Mouse (Mus musculus) urinary bladder, adult 18-20 months (tissue): Measurements from ENCODE around the gene Gm21970.
A peak's percentile ranks its signal among the peaks of the same experiment; 100 is the strongest.

Experiments
- DNase-seq, 2 experiments: peaks; one replicate each; pipeline ENCODE4 v3.0.0; 2022; ENCODE audit warnings: low spot score in 2 of 2, mixed read lengths in 2 of 2

Gm21970 gene

DNA sequence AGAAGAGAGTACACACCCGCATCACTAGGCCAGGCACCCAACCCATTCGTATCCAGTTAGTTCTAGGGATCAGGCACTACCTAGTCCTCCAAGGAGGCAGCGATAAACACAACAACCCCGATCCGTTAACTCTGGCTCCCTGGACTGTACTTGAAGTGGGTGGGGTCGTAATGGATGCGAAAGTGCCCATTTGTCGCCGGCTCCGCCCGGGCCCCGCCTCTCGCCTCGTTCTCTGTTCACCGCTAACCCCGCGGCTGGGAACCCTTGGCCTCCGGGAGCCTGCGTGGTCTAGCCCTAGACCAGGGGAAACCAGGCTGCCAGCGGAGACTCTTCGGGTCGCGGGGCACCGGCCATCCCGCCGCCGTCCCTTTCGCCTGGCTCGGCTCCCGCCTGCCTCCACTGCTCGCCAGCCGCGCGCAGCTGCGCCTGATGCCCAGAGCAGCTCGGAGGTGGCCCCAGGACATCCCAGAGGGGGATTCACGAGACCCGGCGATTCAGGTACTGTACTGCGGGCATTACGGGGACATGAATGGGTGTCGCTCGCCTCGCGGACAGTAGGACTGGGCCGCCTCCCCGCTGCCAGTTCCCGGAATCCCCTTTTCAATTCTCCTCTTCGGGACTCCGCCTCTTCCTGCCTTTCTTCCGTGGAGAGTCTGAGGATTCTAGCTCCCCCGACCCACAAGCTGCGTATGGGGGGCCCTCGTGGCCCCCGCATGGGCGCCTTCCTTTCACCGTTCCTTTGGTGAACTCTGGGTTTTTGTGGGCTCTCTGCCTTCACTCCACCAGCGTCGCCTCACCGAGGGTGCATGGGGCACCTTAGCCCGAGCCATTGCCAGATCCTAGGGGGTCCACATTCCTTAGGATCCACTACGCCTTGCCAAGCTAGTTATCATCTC lies 18.7 kb upstream of the Gm21970 start, which contains the start of gene Ifnar2:
Gene Ifnar2, plus strand, starts transcription at position 207 of the 896 bp plus-strand sequence.
- DNase-seq = peak; percentile 67 to 75

DNA sequence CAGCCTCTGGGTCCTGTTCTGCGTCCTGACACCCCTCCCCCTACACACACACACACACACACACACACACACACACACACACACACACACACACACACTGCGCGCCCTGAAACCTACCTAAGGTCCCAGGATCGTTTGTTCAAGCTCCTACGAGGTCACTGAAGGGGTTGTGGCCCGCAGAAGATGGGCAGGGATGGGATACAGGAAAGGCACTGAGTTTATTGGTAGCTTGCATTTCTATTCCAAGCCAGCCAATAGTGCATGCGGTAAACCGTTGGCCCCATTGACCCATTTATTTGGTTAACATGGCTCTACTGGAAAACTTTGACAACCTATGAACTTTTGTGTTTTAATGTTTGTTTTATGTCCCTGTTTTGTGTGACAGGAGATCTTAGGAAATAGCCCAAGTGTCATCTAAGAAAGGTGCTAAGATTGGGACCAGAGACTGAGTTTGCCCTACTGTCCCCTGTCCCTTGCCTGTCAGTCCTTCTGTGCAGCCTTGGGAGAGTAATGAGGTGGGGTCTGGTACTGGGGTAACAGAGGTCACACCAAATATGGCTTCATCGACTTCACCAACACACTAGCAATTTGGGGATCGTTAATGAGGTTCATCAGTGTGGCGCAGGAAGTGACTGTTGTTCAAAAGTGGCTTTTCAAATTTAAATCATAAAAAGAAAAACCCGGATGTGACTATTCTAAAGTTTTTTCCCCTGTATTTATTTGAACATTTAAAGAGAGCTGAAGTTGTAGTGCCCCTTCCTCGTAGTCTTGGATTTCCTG lies 17.9 kb upstream of the Gm21970 start:
- DNase-seq = no peak

DNA sequence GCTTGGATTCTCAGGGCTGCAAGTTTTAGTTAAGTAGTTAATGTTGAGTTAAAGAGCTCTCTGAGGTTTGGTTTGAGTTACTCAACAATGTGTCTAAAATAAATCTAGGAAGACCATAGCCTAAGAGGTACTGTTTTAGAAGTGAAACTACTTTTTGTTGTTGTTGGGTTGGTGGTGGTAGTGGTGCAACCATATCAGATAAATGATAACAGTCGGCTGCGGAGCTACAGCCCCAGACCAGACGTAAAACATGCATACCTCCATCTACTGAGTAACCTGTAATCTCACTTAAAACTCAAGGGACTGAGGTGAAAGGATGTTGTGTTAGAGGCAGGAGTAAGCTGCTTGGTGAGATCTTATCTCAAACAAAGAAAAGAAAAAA lies 17.3 kb upstream of the Gm21970 start:
- no peak for DNase-seq

DNA sequence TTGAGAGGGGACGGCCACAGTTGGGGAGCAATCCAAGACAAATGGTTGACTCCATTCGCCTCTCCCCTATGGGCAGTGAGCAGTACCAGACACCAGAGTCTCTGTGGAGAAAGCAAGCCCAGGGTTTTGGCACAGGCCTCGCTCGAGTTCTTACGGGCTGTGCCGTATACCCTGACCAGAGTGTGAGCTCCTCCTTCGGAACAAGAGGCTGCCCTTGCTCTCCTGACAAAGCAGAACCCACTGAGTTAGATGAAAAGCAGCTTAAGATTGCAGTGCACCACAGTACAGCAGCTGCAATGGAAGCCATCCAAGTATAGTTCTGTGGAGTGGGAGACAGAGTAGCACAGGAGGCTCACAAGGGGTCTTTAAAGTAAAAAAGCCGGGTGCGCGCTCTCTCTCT lies 14.8 kb upstream of the Gm21970 start:
- no peak for DNase-seq

DNA sequence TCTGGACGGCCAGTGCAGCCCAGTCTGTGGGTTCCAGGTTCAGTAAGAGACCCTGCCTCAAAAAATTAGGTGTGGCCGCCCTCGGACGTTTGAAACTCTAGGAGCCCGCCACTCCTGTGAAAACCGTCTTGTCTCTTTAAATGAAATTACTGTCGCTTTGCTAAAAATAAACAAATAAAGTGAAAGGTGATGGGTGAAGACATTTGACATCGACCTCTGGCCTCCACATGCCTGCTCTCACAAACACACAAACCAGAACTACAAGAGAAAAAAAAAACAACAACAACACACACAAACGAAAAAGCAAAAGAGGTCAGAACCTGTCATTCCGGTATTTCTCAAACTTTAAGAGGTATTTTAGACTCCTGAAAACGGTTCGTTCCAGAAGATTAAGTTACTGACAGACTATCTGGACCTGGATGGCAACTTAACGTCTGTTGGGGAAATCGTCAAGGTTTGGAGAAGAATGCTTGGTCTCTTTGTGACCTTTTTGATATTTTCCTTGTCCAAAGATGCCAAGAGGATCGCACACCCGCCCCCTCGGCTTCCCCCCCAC lies 13.0 kb upstream of the Gm21970 start:
- no peak for DNase-seq

DNA sequence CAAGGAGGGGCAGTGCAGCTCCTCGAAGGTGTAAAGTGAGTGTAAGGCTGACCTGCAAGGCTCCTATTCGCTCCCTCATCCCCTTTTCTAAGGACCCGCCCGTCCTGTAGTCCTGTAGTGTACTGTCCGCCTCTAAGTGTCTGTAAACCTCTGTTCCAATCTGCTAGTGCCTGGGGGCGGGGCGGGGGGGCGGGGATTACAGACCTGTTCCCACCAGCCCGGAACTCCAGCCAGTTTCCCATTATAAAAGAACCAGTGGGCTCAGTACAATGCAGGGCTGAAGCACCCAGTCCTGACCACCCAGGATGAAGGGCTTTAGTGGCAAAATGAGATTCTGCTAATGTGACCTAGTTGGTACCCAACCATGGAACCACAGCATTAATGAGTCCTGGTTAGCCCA lies 12.5 kb upstream of the Gm21970 start:
- DNase-seq = no peak

DNA sequence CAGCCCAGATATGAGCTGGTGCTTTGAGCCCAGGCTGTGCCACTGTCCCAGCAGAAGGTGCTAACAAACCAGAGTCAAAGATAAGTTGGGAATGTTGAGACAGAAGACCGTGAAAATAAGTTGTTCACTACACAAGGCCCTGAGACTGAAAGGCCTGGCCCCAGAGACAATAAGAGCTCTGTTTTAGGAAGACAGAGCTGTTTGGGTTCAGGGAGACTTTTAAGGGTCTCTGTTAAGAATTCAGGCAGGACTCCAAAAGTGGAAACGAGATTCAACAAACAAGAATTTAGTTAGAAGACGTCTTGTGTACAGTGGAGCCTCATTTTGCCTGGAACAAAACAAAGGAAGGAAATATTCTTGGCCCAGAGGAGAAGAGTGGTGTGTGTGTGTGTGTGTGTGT lies 12.1 kb upstream of the Gm21970 start:
- DNase-seq = no peak

DNA sequence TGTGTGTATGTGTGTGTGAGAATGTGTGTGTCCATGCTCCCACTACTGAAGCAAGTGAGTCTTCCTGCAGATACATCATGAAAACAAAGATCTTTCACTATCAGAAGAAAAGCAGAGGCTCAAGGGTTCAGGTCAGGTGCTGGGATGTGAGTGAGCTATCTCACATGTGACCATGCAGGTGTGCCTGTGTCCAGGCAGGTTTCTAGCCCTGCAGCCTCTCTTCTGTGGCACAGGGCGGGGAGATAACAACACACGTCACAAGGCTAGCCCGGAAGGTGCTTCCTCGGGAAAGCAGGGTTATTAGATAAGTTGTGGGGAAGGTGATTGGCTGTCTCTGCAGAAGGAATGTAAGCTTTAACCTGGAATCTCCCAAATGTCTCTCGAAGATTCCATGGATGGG lies 11.4 kb upstream of the Gm21970 start:
- DNase-seq = no peak

DNA sequence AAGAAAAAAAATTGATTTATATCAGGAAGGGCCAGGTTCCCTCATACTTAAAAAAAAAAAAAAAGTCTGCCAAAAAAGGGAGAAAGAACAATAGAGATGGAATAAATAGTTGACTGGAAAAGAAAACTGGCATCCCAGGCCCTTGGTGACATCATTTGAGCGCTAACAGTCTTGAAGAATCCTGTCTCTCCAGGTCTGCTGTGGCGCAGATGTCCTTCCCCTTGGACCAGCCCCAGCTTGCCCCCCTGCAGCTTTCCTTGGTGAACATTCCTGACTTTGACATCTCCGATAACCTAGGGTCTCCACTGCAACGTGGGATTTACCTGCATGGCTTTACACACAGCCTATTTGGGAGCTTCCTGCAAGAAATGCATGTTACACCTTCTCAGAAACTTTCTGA lies 9.9 kb upstream of the Gm21970 start:
- DNase-seq = no peak

DNA sequence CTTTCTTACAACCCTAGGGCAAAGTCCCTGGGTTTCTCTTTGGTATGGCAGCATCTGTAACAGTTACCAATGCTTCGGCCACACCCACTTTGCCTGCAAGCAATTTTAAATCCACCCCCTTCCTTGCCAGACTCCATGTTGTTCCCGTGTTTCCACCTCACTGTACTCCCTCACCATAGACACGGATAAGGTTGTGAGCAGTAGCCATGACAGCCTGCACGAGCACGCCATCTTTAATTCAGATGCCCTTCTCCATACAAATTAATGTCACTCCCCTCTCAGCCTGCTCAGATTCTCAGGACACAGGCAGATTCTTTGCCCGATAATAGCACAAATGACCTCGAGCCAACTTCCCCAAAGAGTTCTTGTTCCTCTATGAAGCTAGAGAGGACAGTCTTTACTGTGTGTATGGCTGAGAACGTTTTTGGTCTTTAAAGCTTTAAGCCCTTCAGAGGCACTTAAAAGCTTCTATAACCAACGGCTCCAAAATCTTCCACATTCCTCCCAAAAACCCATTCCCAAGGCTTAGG lies 9.2 kb upstream of the Gm21970 start:
- no peak for DNase-seq

DNA sequence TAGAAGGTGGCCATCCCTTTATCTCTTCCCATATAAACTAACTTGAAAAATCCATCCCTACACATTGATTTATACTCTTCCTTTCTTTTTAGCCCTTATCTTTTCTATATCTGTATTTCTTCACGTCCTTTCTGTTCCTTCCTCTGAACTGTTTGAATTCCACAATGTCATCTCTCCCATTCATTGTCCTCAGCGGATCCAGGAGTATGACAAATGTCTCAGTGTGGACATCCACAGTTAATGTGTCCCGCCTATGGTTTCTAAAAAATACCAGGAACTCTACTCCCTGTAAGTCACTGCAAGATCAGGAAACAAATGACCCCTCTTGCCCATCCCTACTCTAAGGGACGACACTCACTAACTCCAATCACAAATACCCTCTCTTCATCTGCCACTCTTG lies 7.3 kb upstream of the Gm21970 start:
- no peak for DNase-seq

DNA sequence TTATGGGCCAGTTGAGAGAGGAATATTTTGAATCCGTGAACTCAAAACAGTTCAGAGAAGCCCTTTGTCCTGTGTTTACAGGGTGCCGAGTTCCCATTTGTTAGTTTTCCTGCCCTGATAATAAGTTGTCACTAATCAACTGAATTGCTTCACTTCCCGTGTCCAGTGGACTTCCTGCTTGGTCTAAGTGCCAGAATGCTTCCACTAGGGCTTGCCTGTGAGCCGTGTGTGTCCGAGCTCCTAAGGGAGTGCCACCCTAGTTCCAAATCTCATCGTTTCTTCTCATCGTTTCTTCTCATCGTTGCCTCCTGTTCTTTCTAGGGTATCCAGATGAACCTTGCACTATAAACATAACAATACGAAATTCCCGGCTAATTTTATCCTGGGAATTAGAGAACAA lies 5.9 kb upstream of the Gm21970 start:
- no peak for DNase-seq

DNA sequence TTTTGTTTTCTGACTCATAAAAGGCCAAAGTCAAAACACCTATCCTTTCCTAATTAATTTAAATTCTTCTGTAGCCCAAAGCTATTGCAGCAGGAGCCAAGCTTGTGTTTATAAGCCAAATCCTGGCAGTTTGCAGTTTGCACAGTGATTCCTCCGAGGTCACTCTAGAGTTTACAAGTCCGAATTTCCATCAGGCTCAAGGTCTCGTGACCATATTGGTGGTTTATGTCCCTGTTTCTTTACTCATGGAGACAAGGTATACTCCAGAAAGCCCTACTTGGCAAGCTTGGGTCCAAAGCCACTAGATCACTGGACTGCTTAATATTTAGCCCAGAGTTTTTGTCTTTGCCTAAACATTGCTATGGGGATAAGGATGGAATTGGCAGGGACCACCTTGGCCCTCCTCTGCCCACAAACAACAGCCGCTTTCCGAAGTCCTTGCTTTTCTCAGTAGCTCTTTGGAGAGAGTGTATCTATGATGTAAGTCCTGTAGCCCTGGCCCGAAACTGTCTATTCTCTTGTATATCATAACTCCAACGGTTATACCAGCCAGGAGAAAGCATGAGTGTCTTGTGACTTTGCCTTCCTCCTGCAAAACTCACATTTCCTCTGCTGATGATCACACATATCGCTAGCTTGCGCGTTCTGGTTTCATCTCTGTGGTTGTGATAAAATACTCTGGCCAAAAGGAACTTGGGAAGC lies 5.0 kb upstream of the Gm21970 start:
- no peak for DNase-seq

DNA sequence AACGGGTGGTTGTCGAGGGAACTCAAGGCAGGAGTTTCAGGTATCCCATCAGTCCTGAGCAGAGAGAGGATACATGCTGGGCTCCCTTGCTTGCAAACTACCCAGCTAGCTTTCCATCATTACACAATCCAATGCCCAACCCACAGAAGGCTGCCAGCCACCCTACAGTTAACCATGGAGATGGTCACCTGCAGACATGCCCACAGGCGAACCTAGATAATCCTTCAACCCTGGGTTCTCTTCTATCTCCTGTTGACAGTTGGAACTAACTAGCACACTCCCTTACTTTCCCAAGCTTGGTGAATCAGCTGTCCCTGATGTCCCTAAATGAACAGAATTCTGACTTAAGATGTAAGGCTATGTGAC lies 4.4 kb upstream of the Gm21970 start:
- DNase-seq = no peak

DNA sequence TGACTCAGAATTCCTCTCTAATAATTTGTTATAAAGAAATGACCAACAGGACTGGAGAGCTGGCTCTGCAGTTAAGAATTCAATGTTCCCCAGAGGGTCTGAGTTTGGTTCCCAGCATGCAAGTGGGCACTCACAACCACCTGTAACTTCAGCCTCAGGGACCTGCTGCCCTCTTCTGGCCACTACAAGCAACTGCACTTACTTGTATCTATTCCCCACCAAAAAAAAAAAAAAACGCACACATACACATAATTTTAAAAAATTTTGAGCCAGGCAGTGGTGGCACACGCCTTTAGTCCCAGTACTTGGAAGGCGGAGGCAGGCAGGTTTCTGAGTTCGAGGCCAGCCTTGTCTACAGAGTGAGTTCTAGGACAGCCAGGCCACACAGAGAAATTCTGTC lies 1.4 kb upstream of the Gm21970 start:
- DNase-seq = no peak

DNA sequence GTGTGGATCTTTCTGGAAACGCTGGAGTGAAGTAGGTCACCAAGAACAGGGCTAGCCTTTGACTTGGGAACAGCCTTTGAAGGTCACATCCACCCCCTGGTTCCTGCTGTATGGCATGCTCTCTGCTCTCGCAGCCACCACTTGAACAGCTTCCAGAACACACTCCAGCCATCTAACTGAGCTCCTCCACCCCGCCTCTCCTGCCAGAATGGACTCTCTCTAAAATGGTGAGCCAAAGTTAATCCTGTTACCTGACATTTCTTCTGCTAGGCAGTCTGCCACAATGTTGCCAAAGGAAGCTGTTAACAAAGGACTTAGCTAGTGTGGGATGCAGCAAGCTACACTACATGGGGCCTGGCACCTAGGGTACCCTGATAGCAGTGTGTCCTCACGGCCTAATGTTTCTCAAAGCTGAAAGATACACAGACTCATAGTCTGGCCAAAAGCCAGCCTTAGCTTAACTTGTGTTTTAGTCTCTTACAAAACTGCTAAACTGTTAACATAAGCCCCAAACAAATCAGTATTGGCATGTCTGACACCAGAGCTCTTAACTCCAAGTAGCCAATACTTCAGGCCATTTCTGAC lies 3.4 kb downstream of the Gm21970 start:
- no peak for DNase-seq

DNA sequence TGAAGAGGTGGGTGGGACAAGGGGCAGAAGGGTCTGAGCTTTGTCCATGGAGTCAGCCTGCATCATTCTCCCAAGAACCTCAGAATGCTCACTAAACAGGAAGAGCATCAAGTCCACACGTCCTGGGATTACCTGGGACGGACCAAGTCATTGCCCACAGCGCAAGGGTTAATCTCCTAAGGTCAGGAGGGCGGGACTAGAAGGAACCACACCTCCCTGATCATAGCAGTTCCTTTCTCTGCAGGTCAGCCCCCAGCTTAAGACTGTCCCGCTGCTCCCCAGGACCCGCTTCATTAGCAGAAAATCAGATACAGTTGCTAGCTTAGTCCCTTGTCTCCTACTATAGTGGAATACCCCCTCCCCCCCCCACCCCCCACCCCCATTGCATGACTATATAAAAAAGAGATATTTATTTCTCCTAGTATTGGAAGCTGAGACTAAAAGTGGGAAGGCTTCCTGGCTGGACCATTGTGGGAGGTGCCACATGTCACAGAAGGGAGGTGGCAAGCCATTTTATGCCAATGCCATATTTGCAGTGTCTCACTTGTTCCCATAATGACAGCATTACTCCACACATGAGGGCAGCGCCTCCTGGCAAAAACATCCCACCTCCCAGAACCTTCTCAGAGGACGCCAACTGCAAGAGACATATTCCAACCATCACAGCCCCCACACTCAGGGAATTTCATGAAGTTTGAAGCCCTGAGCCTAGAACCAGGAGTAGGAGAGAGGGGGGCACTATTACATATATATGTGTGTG lies 4.3 kb downstream of the Gm21970 start:
- no peak for DNase-seq

DNA sequence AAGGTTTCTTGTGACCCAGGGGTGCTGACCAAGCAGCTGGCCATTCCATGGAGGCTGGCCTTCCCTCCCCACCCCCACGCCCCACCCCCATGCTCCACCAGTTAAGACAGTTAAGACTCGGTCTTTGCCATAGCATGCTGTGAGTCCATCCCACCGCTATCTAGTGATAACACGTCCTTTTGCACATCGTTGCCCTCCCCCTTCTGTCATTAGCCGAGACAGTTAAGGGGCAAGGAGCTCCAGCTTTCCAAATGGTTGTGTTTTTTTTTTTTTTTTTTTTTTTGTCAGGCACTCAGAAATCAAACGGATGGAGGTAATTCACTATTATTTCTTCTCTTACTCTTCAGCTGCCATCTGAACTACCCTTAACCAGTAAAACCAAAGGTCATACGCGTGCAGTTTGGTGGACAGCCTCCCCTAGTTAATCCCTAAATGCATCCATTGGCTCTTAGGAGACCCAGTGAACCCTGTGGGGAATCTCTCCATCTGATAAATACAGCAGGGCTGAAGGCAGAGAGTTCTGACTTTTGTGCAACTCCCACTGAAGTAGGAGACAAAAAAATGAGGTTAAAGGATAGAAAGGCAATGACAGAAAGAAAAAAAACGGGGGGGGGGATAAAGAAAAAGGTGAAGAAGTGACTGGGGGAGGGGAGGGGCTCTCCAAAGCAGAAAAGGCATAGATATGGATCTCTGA lies 5.5 kb downstream of the Gm21970 start:
- DNase-seq = no peak

DNA sequence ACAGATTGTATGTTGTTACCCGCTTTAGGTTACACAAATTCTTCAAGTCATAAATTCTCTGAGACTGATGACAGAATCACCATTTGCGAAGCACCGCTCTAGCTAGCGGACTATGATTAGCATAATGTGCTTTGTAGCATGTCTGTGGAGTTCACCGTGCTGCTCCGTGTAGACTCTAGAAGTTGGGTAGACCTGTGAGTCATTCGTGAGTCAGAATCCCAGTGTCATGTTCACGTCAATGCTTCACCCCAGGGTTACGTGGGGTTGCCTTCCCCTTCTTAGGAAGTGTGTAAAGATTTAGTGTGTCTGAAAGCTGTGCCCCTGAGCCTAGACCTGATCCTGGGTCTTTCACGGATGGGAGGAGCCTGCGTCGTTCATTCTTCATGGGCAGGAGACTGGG lies 6.5 kb downstream of the Gm21970 start:
- DNase-seq = peak in 1 of 2 experiments; percentile 35

DNA sequence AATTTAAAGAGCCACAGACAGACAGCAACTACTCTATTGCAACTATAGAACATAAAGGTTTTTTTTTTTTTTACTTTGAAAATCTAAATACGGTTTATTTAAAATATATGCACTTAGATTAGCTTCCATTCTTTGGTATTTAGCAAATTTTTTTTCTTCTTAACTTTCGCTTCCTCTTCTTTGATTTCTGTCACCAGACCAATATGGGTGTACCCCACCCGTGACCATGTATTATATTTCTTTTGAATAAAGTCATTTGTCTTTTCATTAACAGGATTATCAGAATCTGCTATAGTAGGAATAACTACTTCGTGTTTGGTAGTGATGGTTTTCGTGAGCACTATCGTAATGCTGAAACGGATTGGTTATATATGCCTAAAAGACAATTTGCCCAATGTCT lies 7.4 kb downstream of the Gm21970 start:
- no peak for DNase-seq
